Mouse (Mus musculus): ENCODE measurements at regions not wholly inside any gene's neighbourhood (a gene's known extent, or its start where the extent isn't known, plus 50 kb on each side); places are given as distances from the start of the nearest gene placed in this dataset.

GRCm38 (mm10) chrX:130708929-130709328, 959.4 kb downstream of the Diaph2 start:
- TF ChIP-seq CTCF (IDR thresholded peaks at IDR 0.05; ENCODE audit: low read depth): no peak
- TF ChIP-seq EP300 (optimal IDR thresholded peaks at IDR 0.05): no peak
